Mouse (Mus musculus): ENCODE data around the gene Spryd3.

- no peak for TF ChIP-seq POLR2A (IDR thresholded peaks at IDR 0.05; ENCODE audit: low read depth, low read length)
- TF ChIP-seq CTCF (IDR thresholded peaks at IDR 0.05; ENCODE audit: extremely low read depth, insufficient read depth, insufficient read length, insufficient replicate concordance), result no peak
Measured at GRCm38 (mm10) chr15:102100996-102101671, 34.9 kb downstream of the Spryd3 start.
